Mouse (Mus musculus) spleen, postnatal 14 days (tissue): ENCODE data around the gene Gnai1.

Experiments
- DNase-seq, 2 experiments: peaks; one replicate each; pipeline ENCODE4 v3.0.0; 2021 to 2022; ENCODE audit warnings: low spot score in 2 of 2

Gene Gnai1

DNA sequence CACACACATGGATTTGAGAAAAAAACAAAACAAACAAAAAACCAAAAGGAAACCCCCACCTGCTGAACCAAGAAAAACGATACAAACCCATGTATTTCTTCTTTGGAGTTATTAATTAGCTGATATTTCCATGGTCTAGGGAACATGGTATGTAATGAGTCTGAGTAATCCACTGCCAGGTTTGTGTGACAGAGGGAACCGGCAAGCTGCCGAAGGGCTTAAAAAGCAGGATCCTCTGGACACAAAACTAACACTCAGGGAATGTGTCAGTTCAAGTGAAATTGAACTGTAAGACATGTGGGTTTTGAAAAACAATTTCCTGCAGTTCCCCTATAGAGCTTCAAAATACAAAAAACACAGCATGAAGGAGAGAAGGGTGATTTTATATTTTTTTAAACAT is 72.1 kb downstream of the Gnai1 start:
- no peak for DNase-seq

DNA sequence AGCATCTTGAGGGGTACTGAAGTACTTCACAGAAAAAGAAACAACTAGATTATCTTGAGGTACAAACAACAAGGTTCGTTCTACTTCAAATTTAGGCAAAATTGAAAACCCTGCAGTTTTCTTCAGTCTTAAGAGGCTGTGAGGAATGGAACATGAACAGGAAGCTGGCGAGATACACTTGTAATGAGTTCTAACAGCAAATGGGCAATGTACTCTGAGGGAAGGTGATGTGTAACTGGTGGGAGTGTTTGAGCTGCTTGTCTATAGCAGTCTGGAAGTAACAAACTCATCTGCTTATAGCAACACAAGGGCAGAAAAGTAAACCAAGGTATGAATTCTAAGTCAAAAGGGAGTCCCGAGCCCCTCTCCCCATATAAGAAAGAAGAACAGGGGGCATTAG is 78.1 kb downstream of the Gnai1 start:
- DNase-seq: no peak

DNA sequence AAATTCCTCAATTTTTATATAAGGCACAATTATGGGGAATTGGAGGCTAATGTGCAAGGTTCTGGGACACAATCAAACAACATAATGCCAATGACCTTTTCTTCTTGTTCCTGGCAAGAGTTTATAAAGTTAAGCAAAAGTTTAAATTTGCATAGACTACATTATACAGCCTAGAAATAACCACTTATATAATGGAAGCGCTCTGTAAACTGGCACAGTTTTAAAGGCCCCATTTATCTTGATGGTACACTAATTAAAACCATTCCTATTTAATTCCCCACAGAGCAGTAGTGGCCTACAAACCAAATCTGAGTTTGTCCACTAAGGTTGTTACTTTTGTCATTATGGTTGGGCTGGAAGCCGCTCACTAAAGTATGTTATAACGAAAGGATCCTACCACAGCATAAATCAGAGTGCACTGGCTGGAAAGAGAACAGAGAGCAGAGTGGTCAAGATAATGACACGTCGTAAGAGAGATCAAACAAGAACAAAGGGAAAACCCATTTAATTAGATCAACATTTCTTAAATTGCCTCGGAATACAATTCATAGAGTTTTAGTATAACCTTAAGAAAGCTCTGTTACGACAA is 85.7 kb downstream of the Gnai1 start:
- no peak for DNase-seq

DNA sequence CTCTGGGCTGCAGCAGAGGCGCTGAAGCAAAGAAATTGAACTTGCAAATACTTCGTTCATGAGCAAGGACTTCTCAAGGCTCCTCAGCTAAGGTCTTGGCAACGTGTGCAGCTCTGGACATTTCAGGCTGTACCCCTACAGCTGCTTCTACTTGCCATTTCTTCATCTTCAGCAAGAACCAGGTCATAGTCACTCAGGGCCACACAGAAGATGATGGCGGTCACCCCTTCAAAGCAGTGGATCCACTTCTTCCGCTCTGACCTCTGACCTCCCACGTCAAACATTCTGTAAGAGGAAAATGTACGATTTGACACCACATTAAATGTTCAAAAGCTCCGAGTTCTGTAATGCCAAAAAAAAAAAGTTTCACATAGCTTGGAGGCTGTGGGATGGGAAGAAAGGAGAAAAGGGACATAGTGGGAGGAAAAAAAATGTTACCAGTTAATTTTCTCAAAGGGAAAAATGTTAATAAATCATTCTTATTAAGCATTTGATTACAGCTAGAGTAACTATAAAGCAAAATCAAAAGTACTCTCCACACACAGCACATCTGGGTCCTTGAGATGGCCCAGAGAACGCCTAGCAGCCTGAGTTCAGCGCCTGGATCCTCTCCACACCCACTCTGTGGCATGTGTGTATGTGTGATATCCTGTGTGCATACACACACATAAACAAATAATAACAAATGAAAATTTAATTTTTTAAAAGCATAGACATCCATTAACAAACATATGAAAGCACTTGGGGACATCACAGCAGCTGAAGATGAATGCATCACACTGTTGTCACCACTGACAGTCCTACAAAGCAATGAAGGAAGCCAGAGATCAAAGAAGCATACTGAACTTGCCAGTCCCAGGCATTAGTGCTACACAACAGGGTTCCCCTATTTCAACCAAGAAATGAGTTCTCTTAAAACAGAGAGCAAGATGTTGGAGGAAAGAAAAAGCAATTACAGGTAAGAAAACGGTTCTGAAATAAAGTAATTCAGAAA is 86.6 kb downstream of the Gnai1 start:
- no peak for DNase-seq

DNA sequence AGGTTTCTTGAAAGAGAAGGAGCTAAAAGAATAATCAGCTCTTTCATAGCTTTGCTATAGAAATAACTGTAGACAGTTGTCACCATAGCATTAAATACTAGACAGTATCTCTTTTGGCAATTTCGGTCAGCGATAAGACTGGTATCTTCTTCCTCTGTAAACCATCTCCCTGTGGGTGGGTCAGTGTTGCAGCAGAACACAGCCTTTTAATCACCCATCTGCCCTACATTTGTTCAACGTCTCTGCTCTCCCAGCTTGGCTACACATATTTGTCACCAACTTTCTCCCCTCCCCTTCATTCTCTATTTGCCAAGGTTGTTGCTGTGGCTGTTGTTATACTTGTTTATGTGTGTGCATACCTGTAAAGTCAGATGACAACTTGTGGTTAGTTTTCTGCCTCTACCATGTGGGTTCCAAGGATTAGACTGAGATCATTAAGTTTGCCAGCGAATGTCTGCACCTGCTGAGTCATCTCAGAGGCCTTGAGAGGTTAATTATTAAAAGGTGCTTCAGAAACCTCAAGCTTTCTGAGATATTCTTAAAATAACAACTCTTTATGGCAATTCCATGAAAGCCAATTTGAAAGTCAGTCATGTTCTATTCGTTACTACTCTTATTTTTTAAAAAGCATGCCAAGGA is 109.7 kb downstream of the Gnai1 start:
- no peak for DNase-seq

GRCm38 (mm10) chr5:18249132-18249531 is 111.0 kb downstream of the Gnai1 start:
- DNase-seq: no peak

DNA sequence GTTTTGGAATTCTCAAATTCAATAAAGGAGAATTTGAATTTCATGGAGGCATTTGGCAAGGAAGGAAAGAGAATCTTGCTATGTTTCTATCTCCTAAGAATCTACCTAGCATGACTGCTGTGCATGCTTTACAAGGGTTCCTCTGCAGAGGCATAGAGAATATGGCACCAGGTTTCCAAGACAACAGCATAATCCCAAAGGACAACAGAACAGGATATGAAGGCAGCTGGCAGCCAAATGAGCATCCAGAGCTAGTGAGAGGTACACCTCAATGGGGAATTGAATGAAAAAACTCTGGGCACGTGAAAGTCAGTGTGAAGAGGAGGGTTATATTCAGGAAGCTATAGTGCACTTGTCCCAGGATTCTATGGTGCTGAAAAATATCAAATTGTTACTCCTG is 130.8 kb downstream of the Gnai1 start:
- no peak for DNase-seq

DNA sequence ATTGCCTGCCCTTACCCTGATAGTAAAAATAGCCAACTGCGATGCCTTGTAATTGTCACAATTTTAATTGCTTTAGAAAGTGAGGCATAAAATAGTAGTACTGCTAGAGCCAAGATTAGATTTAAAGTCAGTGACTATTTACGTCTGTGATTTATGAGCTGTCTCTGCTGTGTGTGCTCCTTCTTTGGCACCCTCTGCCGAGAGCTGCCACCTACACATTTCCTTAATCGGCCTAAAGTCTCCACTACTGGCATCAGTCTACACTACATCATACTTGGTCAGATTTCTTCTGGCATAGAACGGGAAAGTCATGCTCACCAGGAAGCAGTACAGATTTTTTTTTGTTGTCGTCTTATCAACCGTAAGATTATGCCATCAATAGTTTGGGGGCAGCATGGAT is 131.3 kb downstream of the Gnai1 start:
- no peak for DNase-seq

GRCm38 (mm10) chr5:18220873-18221272 is 139.3 kb downstream of the Gnai1 start:
- DNase-seq: no peak

DNA sequence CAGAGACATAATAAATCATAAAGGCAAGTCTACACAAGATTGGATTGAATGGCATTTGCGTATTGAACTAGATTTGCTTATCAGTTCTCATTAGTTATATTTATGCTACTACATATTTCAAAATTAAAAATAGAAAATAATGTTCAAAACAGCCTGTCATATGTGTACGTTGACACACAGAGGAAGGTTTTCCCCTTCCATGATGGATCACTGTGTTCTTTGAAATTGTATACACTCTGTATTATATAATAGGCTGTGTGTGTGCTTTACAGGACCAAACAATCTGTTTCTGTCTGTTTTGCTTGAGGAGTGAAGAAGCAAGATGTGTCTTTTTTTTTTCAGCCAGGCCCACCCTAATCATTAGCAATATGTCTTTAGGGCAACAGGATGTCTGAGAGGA is 141.9 kb downstream of the Gnai1 start:
- no peak for DNase-seq

DNA sequence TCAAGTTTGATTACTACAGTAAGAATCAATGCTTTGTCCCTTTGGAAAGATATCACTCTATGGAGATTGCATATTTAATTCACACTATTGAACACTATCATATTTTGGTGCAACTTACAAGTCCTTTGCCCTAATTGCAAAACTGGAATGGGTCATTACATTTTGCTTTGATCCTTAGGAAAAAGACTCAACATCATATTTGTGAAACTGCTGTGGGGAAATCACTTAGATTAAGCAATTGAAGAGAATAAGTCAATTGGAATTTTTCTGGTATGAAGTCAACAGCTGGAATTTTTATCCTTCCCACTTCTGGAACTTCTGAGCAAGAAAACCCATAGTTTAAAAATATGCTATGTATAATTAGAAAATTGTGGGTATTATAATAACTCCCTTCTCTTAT is 142.3 kb downstream of the Gnai1 start:
- DNase-seq: no peak
